ENCODE assay signal across 8 mouse cellular contexts in genomic region chr12:86888130-86889069, GRCm38 (mm10). TPM values are rescaled to one million over a fixed set of nuclear protein-coding genes. Genes with fewer than 3 reads are reported as not detected.
DNase-seq lines count a peak whose midpoint lies in the region; ATAC-seq lines count a peak whose summit lies in the region.

No protein-coding gene starts in this region.

- DNase-seq in T-cell, adult 2 months (ENCODE audit: low spot score) = peak; percentile 67
- DNase-seq in cerebellum, postnatal 14 days = peak; percentile 73 to 78
- DNase-seq in gastrocnemius, postnatal 10 days = peak; percentile 80
- DNase-seq in induced T-regulatory cell, adult 2 months (ENCODE audit: low read depth) = peak; percentile 86
- DNase-seq in limb, embryonic 11.5 days (ENCODE audit: low spot score) = peak; percentile 80
- DNase-seq in spleen, adult 12 weeks (ENCODE audit: low spot score) = peak; percentile 39
- no peak for DNase-seq in c-Kit-positive CD71-positive TER-119-positive erythroid progenitor cells, embryonic 14.5 days (ENCODE audit: low spot score)

- no peaks in the 10 kb centered on the region for H3K27me3 ChIP-seq in limb, embryonic 11.5 days (ENCODE audit: control insufficient read depth, insufficient read depth, low read length)
- 0 out of 2 replicates have a peak, but pooled peaks cover 11% of the 10 kb centered on the region for H3K27me3 ChIP-seq in midbrain, embryonic 12.5 days

- under 1% methylated on average over 46 of the region's 47 CpGs for WGBS in limb, embryonic 11.5 days
- WGBS in midbrain, embryonic 12.5 days = under 1% methylated on average over 47 of the region's 47 CpGs

- ATAC-seq in limb, embryonic 11.5 days (ENCODE audit: insufficient number of reproducible peaks, low FRiP score, low TSS enrichment, low read depth) = 0 out of 2 replicates have a peak, but pooled peaks have one; percentile 15
- ATAC-seq in midbrain, embryonic 12.5 days (ENCODE audit: low FRiP score, low read depth) = 0 out of 2 replicates have a peak, but pooled peaks have one; percentile 10

- no peaks in the 10 kb centered on the region for H3K9me3 ChIP-seq in limb, embryonic 11.5 days (ENCODE audit: control insufficient read depth, low read length)
- H3K9me3 ChIP-seq in midbrain, embryonic 12.5 days = no peaks in the 10 kb centered on the region

- peaks cover 61% of the 10 kb centered on the region for H3K4me1 ChIP-seq in limb, embryonic 11.5 days (ENCODE audit: control insufficient read depth, insufficient read depth, low read length)
- peaks cover 85% of the 10 kb centered on the region for H3K4me1 ChIP-seq in midbrain, embryonic 12.5 days

- peak overlapping the region; percentile 50 for H3K4me2 ChIP-seq in limb, embryonic 11.5 days (ENCODE audit: low read depth, severe bottlenecking)
- peak overlapping the region; percentile 50 for H3K4me2 ChIP-seq in midbrain, embryonic 12.5 days (replicated peaks)

- 0 out of 2 replicates have a peak overlapping the region, but pooled peaks have one; percentile 17 for H3K4me3 ChIP-seq in limb, embryonic 11.5 days (ENCODE audit: low read depth, low read length)
- H3K4me3 ChIP-seq in midbrain, embryonic 12.5 days = peak overlapping the region; percentile 21; the same call in 1 of the 2 replicates

- peak overlapping the region; percentile 72 for H3K27ac ChIP-seq in limb, embryonic 11.5 days (replicated peaks; ENCODE audit: low read depth, low read length)
- peak overlapping the region; percentile 86 for H3K27ac ChIP-seq in midbrain, embryonic 12.5 days (replicated peaks)

- H3K9ac ChIP-seq in limb, embryonic 11.5 days (ENCODE audit: low read length) = peak overlapping the region; percentile 64
- H3K9ac ChIP-seq in midbrain, embryonic 12.5 days (replicated peaks) = peak overlapping the region; percentile 51

- H3K36me3 ChIP-seq in limb, embryonic 11.5 days (ENCODE audit: control insufficient read depth, insufficient read depth, low read length) = no peaks in the 10 kb centered on the region
- no peaks in the 10 kb centered on the region for H3K36me3 ChIP-seq in midbrain, embryonic 12.5 days

RNA-seq across cellular contexts. Expression of gene Irf2bpl, which starts 3.8 kb away (rescaled TPM):
- 10 to 100 TPM; 42.9 to 46.7 TPM for total RNA-seq in gastrocnemius, postnatal 10 days (2021)
- 17.9 and 22.0 TPM in 2 replicates for polyA plus RNA-seq in limb, embryonic 11.5 days (2014; fragmentation: Nextera tagmentation; extraction: Ambion mirVana)
- 74.0 and 76.0 TPM in 2 replicates for polyA plus RNA-seq in midbrain, embryonic 12.5 days (2016; fragmentation: Nextera tagmentation; extraction: Ambion mirVana)

RNA-seq across cellular contexts. Expression of gene Cipc, which starts 58.4 kb away (rescaled TPM):
- total RNA-seq in gastrocnemius, postnatal 10 days (2021) = 10 to 100 TPM; 17.5 to 22.8 TPM
- 31.3 and 33.7 TPM in 2 replicates for polyA plus RNA-seq in limb, embryonic 11.5 days (2014; fragmentation: Nextera tagmentation; extraction: Ambion mirVana)
- polyA plus RNA-seq in midbrain, embryonic 12.5 days (2016; fragmentation: Nextera tagmentation; extraction: Ambion mirVana) = 44.3 and 46.4 TPM in 2 replicates
